Mouse (Mus musculus) adrenal gland, postnatal 25 days (tissue): Measurements from ENCODE around the gene Nceh1. TPM values are rescaled to one million over a fixed set of nuclear protein-coding genes. Genes with fewer than 3 reads are reported as not detected.
"Not testable (repeated sequence)": the region's sequence is repeated elsewhere in the genome, so short reads cannot be mapped to it uniquely, and the experiment has no call there.

Experiments
- DNase-seq: peaks from one replicate; pipeline ENCODE4 v3.0.0; 2021; ENCODE audit warnings: mixed read lengths
- total RNA-seq: library from RNA; stranded (reverse); gene quantifications from 2 replicates; pipeline ENCODE4 v1.2.3, GENCODE M21; 2021

The Nceh1 gene
- total RNA-seq, 1 experiment from 2014 or later, result 228 TPM

GRCm38 (mm10) chr3:27228530-27229309 is 46.0 kb downstream of the Nceh1 start:
- DNase-seq, result peak; percentile 16

- DNase-seq, result no peak
These were observed 50.6 kb downstream of the Nceh1 start for GRCm38 (mm10) chr3:27233361-27233760.

DNA sequence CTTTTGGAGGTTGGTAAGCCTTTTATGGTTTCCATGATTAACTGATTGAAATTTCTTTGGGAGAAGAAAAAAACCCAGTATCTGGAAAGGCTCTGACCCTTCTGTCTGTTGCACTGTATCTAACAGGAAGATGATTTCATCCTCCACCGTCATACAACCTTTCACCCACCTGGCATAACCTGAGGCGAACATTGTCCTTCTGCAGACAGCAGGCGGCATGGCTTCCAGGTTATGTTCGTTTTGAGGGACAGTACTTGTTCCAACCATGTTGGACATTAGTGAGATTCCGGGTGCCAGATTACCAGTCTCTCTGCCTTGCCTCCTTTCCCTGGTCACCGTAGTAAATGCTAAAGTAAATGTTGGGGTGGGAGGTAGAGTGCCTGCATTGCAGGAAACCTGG is 51.1 kb downstream of the Nceh1 start:
- DNase-seq, result no peak

DNA sequence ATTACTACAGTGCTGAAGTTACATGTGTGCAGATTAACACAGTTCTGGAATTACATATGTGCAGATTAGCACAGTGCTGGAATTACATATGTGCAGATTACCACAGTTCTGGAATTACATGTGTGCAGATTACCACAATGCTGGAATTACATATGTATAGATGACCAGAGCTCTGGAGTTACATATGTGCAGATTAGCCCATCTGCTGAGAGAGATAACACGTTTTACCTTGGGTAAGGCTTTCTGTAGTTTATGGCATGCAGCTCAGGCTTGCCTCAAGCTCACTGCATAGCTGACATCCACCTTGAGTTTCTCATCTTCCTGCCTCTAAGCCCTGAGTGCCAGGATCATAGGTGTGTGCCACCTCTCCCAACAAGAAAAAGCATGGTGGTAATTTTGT is 52.2 kb downstream of the Nceh1 start:
- no peak for DNase-seq

GRCm38 (mm10) chr3:27237226-27237625 is 54.5 kb downstream of the Nceh1 start:
- no peak for DNase-seq

- DNase-seq, result no peak
These were observed 55.8 kb downstream of the Nceh1 start for GRCm38 (mm10) chr3:27238563-27238962.

- peak; percentile 50 for DNase-seq
These were observed 56.8 kb downstream of the Nceh1 start for GRCm38 (mm10) chr3:27239568-27239967.

GRCm38 (mm10) chr3:27241864-27242263 is 59.1 kb downstream of the Nceh1 start:
- DNase-seq, result no peak

DNA sequence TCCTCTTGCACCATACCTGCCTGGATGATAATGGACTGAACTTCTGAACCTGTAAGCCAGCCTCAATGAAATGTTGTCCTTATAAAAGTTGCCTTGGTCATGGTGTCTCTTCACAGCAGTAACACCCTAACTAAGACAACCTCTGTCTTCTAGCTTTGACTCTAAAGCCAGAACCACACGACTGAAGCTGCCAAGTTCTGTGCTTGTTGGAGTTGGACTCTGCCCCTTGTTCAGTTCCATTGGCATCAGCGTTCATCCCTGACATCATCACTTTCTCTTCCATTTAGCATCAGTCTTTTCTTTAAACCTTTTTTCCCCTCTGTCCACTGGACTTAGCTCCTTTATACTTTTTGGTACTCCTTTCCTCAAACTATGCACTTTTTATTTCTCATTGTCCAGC is 63.4 kb downstream of the Nceh1 start:
- no peak for DNase-seq

DNA sequence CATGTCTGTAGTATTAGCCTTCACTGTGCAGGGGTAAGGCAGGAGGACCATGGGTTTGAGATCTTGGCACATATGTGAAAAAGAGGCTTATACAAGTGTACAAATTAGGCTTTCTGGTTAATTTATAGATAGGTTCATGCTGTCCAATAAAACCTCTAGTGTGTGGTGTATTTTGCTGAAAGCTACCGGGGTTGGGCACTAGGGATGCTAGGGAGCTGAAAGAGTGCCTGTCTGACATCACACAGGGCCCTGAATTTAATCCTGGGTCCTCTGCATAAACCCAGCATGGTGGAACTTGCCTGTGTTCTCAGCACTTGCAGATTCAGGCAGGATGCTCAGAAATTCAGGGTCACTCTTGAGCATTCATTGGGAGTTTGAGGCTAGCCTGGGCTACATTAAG is 65.0 kb downstream of the Nceh1 start:
- no peak for DNase-seq

DNA sequence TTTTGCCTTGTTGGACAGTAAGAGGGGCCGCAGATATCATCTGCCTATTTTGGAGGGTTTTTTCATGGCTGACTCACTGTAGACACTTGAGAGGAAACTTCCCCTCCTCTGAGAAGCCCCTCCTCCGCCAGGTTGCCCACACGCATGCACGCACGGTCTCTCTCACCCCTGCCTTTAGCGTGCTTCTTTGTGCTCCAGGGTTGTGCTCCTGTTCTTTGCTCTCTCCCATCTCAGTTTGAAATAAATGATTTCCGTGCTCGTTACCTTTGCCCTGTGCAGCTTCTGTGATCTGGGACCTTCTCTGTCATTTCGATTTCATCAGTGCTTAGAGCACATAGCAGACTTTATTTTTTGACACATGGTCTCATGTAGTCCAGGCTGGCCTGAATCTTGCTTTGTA is 66.3 kb downstream of the Nceh1 start:
- no peak for DNase-seq

DNA sequence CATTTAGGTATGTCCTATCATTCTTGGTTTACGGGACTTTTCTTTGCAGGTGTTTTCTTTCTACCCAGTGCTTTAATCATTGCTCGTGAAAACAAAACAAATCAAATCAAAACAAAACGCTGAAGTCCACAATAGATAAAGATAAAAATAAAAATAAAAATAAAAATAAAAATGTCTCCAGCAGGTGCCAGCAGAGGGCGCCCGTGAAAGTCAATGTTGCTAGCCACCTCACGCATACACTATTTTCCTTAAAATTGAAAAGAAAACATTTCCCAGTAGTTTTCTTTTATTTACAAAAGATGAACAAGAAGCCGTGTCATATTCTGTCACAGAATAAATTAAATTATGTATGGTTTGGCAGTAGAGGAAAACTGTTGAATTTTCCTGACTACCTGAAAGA is 68.2 kb downstream of the Nceh1 start:
- DNase-seq, result peak; percentile 27

GRCm38 (mm10) chr3:27258461-27258860 is 75.7 kb downstream of the Nceh1 start:
- no peak for DNase-seq

GRCm38 (mm10) chr3:27260393-27260792 is 77.6 kb downstream of the Nceh1 start:
- no peak for DNase-seq

- no peak for DNase-seq
These were observed 84.6 kb downstream of the Nceh1 start for GRCm38 (mm10) chr3:27267327-27267726.

- DNase-seq, result no peak
These were observed 85.1 kb downstream of the Nceh1 start for GRCm38 (mm10) chr3:27267887-27268286.

DNA sequence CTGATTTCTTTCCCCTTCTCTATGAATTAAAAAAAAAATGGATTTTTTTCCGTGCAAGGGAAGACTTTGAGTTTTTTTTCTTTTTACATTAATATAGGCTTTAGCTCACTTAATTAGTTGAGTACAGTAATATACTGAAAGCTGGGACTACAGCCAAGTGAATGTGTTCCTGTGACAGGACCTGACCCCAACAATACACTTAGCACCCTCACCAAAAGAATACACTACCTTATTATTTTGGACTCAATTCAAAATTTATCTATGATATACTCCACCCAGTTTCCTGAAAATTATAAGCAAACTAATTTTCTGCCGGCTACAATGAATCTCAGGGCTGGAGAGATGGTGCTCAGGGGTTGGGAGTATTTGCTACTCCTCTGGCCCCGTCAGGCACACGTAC is 86.4 kb downstream of the Nceh1 start:
- no peak for DNase-seq

DNA sequence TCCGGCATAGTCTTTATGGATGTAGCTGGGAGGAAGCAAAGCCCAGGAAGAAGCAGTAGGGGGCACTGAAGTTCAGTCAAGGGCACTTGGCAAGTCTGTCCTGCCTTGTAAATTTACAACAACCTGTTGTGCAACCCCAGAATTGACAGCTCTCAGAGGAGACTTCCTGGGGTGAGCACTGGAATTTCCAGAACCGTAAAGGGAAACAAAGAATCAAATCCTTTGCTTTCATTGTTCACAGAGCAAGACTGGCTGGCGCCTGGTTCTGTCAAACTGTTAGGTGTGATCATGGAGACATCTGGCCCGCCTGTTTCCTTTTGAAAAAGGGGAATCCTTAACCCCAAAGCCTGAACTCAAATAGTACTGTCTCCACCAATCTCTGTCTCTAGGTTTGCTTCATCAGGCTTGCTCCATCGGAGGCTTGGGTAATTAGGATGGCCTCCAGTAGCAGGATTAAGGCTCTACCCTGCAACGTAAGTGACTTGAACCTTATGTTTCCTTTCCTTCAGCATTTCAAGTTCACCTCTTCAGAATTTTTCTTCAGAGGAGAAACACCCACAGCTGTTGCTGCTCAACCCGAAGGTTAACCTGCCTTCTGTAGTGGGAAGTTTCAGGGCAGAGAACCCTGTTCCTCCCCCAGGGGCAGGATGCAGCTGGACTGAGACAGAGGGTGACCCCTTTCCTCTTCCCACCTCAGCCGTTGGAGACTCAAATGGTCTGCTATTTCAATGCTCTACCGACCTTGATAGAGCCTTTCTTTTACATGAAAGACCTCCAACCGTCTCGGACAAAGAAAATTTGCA is 87.6 kb downstream of the Nceh1 start:
- peak; percentile 26 for DNase-seq

GRCm38 (mm10) chr3:27272926-27273745 is 90.4 kb downstream of the Nceh1 start:
- DNase-seq, result no peak

DNA sequence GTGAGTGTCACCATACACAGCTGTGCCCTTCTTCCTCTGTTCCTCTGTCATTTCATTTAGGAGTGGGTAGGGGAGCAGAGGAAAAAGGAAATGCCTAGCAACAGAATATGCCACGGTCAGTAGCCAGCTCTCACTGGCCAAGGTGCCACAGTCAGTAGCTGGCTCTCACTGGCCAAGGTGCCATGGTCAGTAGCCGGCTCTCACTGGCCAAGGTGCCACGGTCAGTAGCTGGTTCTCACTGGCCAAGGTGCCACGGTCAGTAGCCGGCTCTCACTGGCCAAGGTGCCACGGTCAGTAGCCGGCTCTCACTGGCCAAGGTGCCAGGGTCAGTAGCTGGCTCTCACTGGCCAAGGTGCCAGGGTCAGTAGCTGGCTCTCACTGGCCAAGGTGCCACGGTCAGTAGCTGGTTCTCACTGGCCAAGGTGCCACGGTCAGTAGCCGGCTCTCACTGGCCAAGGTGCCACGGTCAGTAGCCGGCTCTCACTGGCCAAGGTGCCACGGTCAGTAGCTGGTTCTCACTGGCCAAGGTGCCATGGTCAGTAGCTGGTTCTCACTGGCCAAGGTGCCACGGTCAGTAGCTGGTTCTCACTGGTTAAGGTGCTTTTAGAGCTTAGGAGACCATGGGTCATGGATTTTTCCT is 96.6 kb downstream of the Nceh1 start:
- not testable (repeated sequence) for DNase-seq

GRCm38 (mm10) chr3:27280280-27280749 is 97.5 kb downstream of the Nceh1 start:
- DNase-seq, result peak; percentile 20
